Mouse (Mus musculus): ENCODE measurements around the gene Psrc1.

The Psrc1 gene

DNA sequence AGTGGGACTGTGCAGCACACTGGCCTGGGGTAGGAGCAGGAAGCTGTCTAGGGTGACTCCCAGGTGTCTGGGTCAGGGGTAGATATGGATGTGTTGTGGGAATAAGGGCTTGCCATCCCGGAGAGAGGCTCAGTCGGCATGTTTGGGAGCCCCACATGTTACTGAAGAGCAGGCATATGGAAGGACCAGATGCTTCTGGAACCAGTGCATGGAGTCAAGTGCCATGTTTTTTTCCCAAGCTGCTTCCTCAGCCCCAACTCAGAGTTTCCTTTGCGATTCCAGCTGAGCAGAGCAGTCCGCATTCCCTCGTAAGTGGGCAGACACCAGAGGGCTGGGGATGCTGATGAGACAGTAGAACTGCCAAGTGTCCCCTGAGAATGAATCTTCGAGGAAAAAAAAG, 39.4 kb downstream of the Psrc1 start:
- no peak for DNase-seq (ENCODE audit: low read depth in 2 of 2, low spot score in 2 of 2)

DNA sequence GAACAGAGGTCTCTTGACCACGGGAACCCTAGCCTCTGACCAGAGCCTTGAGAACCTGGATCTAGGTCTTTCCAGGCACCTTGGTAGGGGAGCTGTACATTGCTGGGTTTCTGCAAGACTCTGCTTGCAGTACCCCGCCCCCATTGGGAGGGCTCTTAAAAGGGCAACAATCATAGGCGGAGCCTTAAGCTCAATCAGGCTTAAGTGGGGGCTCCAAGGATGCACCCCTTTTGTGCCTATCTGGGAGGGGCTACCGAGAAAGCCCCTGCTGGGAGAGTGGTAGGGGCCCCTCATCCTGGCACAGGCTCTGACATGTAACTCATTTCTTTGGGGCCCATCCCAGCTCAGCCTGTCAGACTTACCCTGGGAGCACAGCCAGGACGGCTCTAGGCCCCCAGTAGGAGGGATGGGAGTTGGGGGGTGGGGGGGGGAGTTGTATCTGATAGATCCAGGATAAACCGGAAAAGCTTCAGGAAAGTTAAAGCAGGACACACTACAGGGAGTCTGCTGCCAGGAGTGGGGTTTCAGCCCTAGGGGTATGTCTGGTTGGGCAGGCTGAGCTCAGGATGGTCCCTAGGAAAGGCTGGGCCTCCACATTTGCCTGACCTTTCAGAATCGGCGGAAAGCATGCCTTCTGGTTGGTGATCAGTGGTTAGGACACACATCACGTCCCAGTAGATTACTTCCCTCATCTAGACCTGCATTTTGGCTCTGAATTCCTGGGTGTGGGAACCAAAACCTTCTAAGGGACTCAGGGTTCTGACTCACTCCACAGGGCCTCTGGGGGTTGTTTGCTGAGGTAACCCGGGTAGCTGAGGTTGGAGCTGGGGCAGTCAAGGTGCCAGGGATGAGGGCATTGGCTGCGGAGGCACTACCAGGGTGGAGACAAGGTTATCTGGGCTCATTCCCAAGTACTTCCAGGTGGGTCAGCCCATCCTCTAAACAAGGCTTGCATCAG, 40.5 kb downstream of the Psrc1 start:
- DNase-seq (ENCODE audit: low read depth in 2 of 2, low spot score in 2 of 2), result peak; percentile 12 to 22

DNA sequence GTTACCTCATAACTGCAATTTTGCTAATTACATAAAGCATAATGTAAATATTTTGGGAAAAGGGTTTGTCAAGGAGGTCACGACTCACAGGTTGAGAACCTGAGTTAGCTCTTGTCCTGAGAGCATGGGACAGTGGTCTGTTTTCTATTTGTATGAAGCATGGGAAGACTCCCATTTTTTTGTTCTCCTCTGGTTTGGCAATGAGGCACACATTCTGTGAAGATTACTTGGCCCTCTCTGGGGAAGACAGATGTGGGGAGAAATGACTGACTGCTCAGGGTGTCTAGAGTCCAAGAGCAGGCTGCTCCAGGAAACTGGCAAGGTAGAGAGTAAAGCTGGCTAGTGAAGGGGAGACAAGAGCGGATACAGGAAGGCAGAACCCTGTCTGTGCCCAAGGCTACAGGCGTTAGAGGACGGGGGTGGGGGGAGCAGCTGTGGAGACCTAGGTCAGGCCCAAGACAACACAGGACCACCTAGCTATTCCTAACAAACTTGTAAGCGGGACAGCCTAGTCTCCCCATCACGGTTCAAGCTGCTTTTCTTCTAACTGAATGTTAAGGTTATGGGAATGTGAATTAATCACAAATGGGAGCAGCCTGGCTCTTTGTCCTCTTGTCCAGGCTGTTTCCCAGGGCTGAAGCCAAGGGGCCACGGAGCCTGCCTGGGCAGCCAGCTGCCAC, 41.4 kb downstream of the Psrc1 start:
- DNase-seq (ENCODE audit: low read depth in 2 of 2, low spot score in 2 of 2), result no peak

DNA sequence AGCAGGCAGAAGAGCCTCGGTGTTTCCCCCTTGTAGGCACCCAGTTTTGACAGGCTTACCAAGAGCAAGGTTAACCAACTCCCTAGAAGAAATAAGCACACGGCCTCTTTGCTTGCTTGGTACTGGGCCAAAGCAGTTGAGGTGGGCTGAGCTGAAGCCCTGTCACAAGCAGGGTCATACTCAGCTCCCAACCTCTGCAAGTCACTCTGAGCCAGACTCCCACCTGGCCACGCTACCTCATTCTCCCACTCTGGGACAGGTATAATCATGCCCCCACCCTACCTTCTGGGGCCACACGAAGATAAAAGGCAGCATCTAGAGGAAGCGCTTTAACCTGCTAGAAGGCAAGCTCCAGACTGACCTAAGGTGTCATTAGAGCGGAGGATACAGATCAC, 42.0 kb downstream of the Psrc1 start:
- no peak for DNase-seq (ENCODE audit: low read depth in 2 of 2, low spot score in 2 of 2)

DNA sequence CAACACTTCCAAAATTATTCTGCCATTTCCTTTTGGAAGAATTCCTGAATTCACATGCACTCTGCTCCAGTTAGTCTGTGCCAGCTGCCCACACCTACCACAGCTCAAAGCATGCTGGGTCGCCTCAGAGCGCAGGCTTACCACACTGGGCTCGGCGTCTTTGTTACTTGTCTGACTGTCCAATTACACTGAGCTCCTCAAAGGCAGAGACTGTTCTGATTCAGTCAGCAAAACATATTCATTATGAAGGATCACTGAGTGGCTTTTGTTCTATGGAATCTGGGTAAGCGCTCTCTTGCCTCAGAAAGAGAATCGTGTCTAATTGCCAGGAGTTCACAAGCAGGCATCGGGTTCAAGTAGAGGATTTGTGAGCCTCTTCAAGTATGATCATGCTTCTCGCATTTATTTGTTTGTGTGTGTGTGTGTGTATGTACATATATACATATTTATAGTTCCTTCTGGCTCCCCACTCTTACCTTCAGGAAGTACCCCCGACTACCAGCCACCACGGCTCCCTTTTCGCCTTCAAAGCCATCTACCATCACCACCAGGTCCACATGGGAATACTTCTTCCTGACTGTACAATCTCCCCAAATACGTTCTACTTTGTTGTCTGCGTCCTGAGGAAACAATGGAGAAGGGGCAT, 49.0 kb downstream of the Psrc1 start:
- no peak for DNase-seq (ENCODE audit: low read depth in 2 of 2, low spot score in 2 of 2)

DNA sequence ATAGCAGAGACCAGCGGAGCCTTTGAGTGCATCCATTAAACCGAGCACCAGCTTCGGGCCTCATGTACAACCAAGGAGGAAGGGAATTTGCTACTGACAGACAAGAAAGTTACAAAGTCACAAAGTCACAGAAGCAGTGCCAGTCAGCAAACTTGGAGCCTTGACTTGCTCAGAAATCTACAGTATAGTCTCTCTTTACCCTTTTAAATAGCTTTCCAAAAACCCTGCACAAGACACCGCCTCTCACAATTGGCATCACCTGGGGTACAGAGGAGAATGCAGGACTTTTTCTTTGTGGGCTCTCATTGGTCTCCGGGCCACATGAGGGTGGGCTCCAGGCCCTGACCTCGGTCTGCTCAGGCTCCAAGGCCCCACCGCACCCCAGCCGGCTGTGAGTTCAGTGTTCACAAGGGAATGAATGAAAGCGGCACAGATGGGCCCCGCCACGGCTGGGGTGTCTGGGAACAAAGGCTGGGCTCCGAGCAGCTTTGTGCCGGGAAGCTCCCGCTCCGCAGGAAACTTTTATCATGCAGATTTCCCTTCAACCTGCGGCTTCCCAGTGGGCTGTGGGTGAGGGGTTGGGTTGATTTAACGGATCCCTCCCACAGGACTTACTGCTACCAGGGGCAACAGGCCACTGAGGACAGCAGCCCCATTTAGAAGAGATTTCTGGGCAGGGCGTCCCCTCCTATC, 49.7 kb downstream of the Psrc1 start:
- no peak for DNase-seq (ENCODE audit: low read depth in 2 of 2, low spot score in 2 of 2)

DNA sequence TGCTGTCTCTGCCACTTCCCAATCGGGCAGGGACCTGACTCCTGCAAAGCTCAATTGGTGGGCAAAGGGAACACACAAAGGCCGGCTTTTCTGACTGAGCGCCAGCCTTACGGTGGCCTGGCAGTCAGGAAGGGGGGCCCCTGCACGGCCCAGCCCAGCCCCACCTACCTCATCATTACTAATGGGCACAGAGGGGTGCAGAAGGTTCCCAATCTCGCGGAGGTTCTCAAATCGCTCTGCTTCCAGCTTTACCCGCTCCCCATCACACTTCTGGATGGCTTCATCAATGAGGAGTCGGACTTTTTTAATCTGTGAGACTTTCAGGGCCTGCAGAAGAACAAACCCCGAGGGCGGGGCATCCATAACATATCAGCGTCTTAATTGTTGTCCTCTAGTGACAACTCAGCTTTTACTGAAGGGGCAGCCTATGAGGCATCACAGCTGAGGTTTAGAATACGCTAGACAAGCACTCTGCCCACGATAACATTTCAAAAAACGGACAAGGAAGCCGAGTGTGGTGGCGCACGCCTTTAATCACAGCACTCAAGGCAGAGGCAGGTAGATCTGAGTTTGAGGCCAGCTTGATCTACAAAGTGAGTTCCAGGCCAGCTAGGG, 50.3 kb downstream of the Psrc1 start:
- no peak for DNase-seq (ENCODE audit: low read depth in 2 of 2, low spot score in 2 of 2)

DNA sequence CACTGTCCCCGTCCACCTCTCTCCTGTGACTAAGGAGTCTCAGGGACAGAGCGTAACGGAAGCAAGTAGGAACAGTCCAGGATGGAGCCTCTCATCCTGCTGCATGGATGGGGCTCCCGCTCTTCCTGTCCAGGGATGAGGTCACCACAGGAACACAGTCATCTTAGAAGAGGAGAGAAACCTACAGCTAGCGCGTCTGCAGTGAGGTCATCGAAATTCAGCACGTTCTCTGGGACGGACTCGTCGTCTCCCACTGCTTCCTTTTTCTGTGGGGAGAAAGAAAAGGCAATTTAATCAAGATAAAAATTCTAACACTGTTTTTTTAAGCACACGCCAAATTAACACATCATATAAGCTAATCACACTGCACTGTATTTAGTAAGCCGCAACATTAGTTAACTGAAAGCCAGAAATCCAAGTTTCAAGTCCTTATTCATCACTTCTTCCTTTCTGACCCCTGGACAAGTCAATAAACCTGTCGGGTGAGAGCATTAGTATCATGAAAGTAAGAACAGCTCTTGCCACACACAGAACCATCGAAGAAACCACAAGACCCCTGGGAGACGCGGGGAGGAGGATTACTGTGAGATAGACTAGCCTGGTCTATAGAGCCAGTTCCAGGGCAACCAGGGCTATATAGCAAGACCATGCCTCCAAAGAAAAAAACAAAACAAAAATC, 52.2 kb downstream of the Psrc1 start:
- DNase-seq (ENCODE audit: low read depth in 2 of 2, low spot score in 2 of 2), result no peak

DNA sequence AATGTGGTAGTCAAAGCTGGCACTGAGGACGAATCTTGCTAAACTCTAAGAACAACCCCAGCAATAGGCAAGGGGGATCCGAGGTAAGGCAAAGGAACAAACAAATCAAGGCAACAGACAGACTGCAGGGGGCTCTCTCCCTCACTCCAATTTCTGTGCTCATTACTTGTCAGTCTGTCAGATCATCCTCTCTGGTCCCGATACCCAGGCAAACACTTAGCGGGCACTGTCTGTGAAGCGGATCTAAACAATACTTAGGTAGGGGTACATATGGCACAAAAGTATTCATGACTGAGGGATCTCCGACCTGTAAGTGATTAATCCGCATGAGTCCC, 52.7 kb downstream of the Psrc1 start:
- DNase-seq (ENCODE audit: low read depth in 2 of 2, low spot score in 2 of 2), result no peak

Data from CD8-positive naive resting alpha-beta T cell, adult 2 months (primary cell).